Mouse (Mus musculus) forebrain, embryonic 12.5 days (tissue): ENCODE results near the gene Btf3l4. TPM values are rescaled to one million over a fixed set of nuclear protein-coding genes. Genes with fewer than 3 reads are reported as not detected.

Experiments
- ATAC-seq: fragments of 200-750 bp; cut with Nextera tagmentation; 2 replicates; pipeline ENCODE4 v1.8.0; 2017; ENCODE audit warnings: moderate TSS enrichment; ENCODE audit not compliant: low FRiP score
- H3K27ac ChIP-seq: fragments of 300-500 bp; sonication (generic); 2 replicates; pipeline ENCODE4 v1.5.1; 2016; ENCODE audit warnings: mild to moderate bottlenecking
- H3K27me3 ChIP-seq: fragments of 300-500 bp; sonication (generic); 2 replicates; pipeline ENCODE4 v1.6.1; 2016; ENCODE audit warnings: mild to moderate bottlenecking
- H3K36me3 ChIP-seq: fragments of 300-500 bp; sonication (generic); replicated peaks from 2 replicates; pipeline ENCODE4 v1.6.1; 2016; ENCODE audit warnings: mild to moderate bottlenecking
- H3K4me1 ChIP-seq: fragments of 300-500 bp; sonication (generic); 2 replicates; pipeline ENCODE4 v1.6.1; 2016
- H3K4me2 ChIP-seq: fragments of 300-500 bp; sonication (generic); 2 replicates; pipeline ENCODE4 v1.6.1; 2016; ENCODE audit warnings: mild to moderate bottlenecking, moderate library complexity
- H3K4me3 ChIP-seq: fragments of 300-500 bp; sonication (generic); replicated peaks from 2 replicates; pipeline ENCODE4 v1.5.1; 2016; ENCODE audit warnings: mild to moderate bottlenecking
- H3K9ac ChIP-seq: fragments of 300-500 bp; sonication (generic); 2 replicates; pipeline ENCODE4 v1.6.1; 2016; ENCODE audit warnings: mild to moderate bottlenecking
- H3K9me3 ChIP-seq: fragments of 300-500 bp; sonication (generic); 2 replicates; pipeline ENCODE4 v1.6.1; 2016
- WGBS: fragments of 180-500 bp; shearing (Covaris S2); methylation state at CpG from one replicate; pipeline ENCODE4 v1.1.7; 2016; 5-methylcytosine and 5-hydroxymethylcytosine counted together
- polyA plus RNA-seq: library from polyadenylated mRNA; unstranded; fragments of >200 nt; fragmentation: Nextera tagmentation; extraction: Ambion mirVana; gene quantifications from 2 replicates; pipeline ENCODE4 v1.2.1, GENCODE M21; 2016

The Btf3l4 gene
- polyA plus RNA-seq, 1 experiment from 2014 or later = 254 TPM

- Histone ChIP-seq H3K4me2 (no peak overlapping the region), H3K9ac (no peak overlapping the region), H3K27me3 (no peaks in the 10 kb centered on the region), H3K4me1 (no peaks in the 10 kb centered on the region), H3K4me3 (no peak overlapping the region), H3K9me3 (no peaks in the 10 kb centered on the region), H3K36me3 (no peaks in the 10 kb centered on the region), H3K27ac (no peak overlapping the region)
- no peak for ATAC-seq
- 84% methylated on average over 2 of the region's 2 CpGs for WGBS
Observed at GRCm38 (mm10) chr4:108803535-108803934, 29.9 kb downstream of the Btf3l4 start.

GRCm38 (mm10) chr4:108798083-108798830, 35.2 kb downstream of the Btf3l4 start:
- no peaks in the 10 kb centered on the region for H3K27me3 ChIP-seq
- H3K9ac ChIP-seq = no peak overlapping the region
- H3K4me1 ChIP-seq = no peaks in the 10 kb centered on the region
- no peak overlapping the region for H3K4me3 ChIP-seq
- no peak for ATAC-seq
- no peak overlapping the region for H3K27ac ChIP-seq
- WGBS = 61% methylated on average over 2 of the region's 2 CpGs
- H3K4me2 ChIP-seq = no peak overlapping the region
- no peaks in the 10 kb centered on the region for H3K36me3 ChIP-seq
- H3K9me3 ChIP-seq = no peaks in the 10 kb centered on the region

DNA sequence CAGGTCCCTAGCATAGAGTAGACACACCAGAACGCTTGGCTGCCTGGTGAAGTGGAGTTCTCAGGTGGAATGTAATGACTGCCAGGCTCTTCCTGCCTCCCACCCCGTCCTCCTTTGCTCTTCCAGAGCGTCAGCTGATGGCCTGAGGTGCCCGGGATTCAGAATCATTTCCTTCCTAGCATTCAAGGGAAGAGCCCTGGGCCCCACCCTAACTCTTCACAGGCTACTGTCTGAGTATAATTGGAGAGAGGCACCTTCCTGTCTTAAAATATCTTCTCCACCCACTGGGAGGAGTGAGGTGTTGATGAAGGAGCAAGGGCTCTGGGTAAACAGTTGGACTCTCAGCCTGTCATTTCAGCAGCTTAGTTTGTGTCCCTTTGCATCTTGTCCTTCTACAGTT, 36.7 kb downstream of the Btf3l4 start:
- Histone ChIP-seq H3K27ac (no peak overlapping the region), H3K9me3 (no peaks in the 10 kb centered on the region), H3K4me3 (no peak overlapping the region), H3K36me3 (no peaks in the 10 kb centered on the region), H3K9ac (no peak overlapping the region), H3K4me1 (no peaks in the 10 kb centered on the region), H3K4me2 (no peak overlapping the region), H3K27me3 (no peaks in the 10 kb centered on the region)
- WGBS = 67% methylated on average over 4 of the region's 4 CpGs
- ATAC-seq = no peak

GRCm38 (mm10) chr4:108793941-108794340, 39.5 kb downstream of the Btf3l4 start:
- 55% methylated on average over 1 of the region's 1 CpGs for WGBS
- Histone ChIP-seq H3K4me3 (no peak overlapping the region), H3K9ac (no peak overlapping the region), H3K4me2 (no peak overlapping the region), H3K4me1 (no peaks in the 10 kb centered on the region), H3K9me3 (no peaks in the 10 kb centered on the region), H3K27me3 (no peaks in the 10 kb centered on the region), H3K36me3 (no peaks in the 10 kb centered on the region), H3K27ac (no peak overlapping the region)
- ATAC-seq = no peak

DNA sequence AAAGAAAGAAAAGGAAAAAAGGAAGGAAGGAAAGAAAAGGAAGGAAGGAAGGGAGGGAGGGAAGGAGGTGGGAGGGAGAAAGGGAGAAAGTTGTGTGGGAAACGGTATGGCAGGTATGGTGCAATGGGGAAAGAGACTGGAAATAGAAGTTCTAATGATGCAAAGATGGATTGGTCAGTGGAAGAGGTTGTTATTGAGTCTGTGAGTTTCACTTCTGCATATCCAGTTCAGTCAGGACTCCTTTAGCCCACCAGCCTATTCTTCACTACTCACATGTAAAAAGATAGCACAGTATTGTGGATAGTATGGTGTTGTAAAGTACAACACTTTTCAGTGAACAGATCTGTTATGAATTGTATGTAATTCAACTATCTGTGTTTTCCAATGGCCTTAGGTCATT, 42.9 kb downstream of the Btf3l4 start:
- WGBS = 75% methylated on average over 1 of the region's 1 CpGs
- H3K4me2 ChIP-seq = no peak overlapping the region
- no peak overlapping the region for H3K9ac ChIP-seq
- no peaks in the 10 kb centered on the region for H3K9me3 ChIP-seq
- no peak for ATAC-seq
- H3K4me1 ChIP-seq = no peaks in the 10 kb centered on the region
- no peak overlapping the region for H3K4me3 ChIP-seq
- H3K27me3 ChIP-seq = no peaks in the 10 kb centered on the region
- H3K27ac ChIP-seq = no peak overlapping the region
- no peaks in the 10 kb centered on the region for H3K36me3 ChIP-seq

DNA sequence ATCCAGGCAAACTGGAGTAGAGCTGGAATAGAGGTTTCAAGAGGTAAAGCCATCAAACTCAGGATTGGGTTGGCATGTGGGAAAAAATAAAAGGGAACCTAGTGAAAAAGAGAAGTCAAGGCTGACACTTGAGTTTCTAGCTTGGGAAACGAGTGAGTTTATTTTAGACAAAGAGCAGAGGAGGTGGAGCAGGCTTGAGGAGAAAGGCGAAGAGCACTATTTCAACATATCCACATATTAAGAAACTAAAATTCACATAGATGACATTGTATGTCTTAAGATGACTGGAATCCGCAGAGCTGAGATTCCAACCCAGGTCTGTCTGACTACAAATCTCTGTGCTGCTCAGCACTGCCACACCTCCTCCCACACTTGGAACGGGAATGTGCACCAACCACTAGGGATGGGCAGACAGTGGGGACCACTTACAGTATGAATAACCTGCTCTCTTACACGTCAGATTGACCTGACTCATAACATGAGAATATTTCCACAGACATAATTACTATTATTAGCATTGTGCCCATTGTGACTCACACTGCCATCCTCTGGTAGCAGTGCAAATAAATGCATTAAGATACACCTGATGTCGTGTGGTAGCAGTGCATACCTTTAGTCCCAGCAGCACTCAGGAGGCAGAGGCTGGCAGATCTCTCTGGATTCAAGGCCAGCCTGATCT, 44.0 kb downstream of the Btf3l4 start:
- 78% methylated on average over 6 of the region's 6 CpGs for WGBS

GRCm38 (mm10) chr4:108782421-108783085, 50.9 kb downstream of the Btf3l4 start:
- WGBS = 46% methylated on average over 8 of the region's 8 CpGs
- H3K27ac ChIP-seq = no peak overlapping the region
- H3K27me3 ChIP-seq = no peaks in the 10 kb centered on the region
- no peak overlapping the region for H3K9ac ChIP-seq
- ATAC-seq = no peak
- H3K4me1 ChIP-seq = peaks cover 11% of the 10 kb centered on the region
- H3K4me3 ChIP-seq = no peak overlapping the region
- no peaks in the 10 kb centered on the region for H3K36me3 ChIP-seq
- no peaks in the 10 kb centered on the region for H3K9me3 ChIP-seq
- no peak overlapping the region for H3K4me2 ChIP-seq

More for the DNA sequence above, 44.0 kb downstream of the Btf3l4 start:
- Histone ChIP-seq H3K36me3 (no peaks in the 10 kb centered on the region), H3K4me2 (no peak overlapping the region), H3K4me3 (no peak overlapping the region), H3K9me3 (no peaks in the 10 kb centered on the region), H3K27me3 (no peaks in the 10 kb centered on the region), H3K4me1 (no peaks in the 10 kb centered on the region), H3K9ac (no peak overlapping the region), H3K27ac (no peak overlapping the region)
- ATAC-seq = no peak

DNA sequence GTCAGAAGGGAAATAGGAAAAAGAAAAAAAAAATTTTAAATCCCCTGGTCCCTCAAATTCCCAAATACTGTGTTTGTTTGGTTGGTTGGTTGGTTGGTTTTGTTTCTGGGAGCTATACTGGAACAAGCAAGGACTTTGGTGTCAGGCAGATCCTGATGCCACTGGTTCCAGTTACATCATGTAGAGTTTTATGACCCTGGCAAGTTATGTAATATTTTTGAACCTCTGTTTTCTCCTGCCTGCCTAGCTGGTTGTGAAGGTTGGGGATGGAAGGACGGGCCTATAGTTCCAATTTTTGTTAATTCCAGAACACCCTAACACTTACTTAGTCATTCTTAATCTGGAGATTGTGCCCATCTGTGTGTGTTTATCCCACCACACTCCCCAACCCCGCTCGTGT, 51.8 kb downstream of the Btf3l4 start:
- Histone ChIP-seq H3K9ac (peak overlapping the region; percentile 98; the same call in 1 of the 2 replicates), H3K4me2 (peak overlapping the region; percentile 69), H3K36me3 (no peaks in the 10 kb centered on the region), H3K27me3 (no peaks in the 10 kb centered on the region), H3K4me1 (peaks cover 11% of the 10 kb centered on the region), H3K9me3 (no peaks in the 10 kb centered on the region), H3K4me3 (no peak overlapping the region; the same call in 1 of the 2 replicates), H3K27ac (no peak overlapping the region)
- no peak for ATAC-seq
- 45% methylated on average over 3 of the region's 3 CpGs for WGBS

DNA sequence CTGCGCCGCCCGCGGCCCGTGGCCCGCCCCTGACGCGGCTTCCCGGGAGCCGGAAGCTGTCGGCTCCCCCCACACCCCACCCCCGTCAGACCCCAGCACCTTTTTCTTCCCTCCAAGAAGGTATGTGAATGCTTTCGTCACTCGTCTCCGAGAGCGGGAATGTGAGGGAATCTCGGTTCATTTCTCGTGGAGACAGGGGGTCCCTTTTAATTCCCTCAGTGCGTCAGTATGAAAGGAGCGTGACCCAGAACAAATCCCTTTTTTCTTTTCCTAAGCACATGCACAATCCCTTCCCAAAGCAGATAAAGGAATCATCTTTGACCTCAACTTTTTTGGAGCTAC, 52.6 kb downstream of the Btf3l4 start:
- Histone ChIP-seq H3K4me2 (peak overlapping the region; percentile 69), H3K4me3 (peak overlapping the region; percentile 89), H3K9me3 (no peaks in the 10 kb centered on the region), H3K36me3 (no peaks in the 10 kb centered on the region), H3K9ac (peak overlapping the region; percentile 98), H3K4me1 (peaks cover 11% of the 10 kb centered on the region), H3K27me3 (no peaks in the 10 kb centered on the region), H3K27ac (peak overlapping the region; percentile 98)
- ATAC-seq = no peak
- WGBS = under 1% methylated on average over 18 of the region's 20 CpGs

GRCm38 (mm10) chr4:108780057-108780863, 53.2 kb downstream of the Btf3l4 start, which contains the start of gene Zfyve9:
Gene Zfyve9, minus strand, starts transcription at chr4:108780798.
- Histone ChIP-seq H3K27me3 (no peaks in the 10 kb centered on the region), H3K9me3 (no peaks in the 10 kb centered on the region), H3K4me3 (peak within 1 kb of the TSS; percentile 89), H3K4me1 (peaks cover 11% of the 10 kb centered on the region), H3K4me2 (peak within 1 kb of the TSS; percentile 69), H3K36me3 (no peaks in the 10 kb centered on the region), H3K9ac (peak within 1 kb of the TSS; percentile 98), H3K27ac (peak within 1 kb of the TSS; percentile 98)
- WGBS = 0% methylated on average over 90 of the region's 111 CpGs
- ATAC-seq = peak; percentile 93

GRCm38 (mm10) chr4:108779763-108780056, 53.7 kb downstream of the Btf3l4 start:
- peaks cover 11% of the 10 kb centered on the region for H3K4me1 ChIP-seq

DNA sequence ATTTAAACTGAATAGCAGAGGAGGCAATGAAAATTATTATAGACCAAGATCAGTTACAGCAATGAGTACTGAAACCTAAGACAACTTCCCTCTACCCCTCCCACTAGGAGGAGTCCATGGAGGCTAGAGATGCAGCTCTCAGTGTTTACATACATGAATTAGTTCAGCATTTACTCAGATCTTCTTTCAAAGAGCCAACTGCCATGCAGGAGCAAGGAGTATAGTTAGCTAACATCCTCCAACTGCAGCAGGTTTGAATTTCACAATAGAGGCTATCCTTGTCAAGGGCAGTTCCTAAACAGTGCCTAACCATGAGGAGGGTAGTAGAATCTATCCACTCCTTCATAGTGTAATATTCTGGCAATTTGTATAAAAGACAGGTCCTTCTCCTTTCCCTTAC, 64.9 kb downstream of the Btf3l4 start:
- Histone ChIP-seq H3K4me3 (no peak overlapping the region), H3K9me3 (no peaks in the 10 kb centered on the region), H3K27me3 (no peaks in the 10 kb centered on the region), H3K4me1 (no peaks in the 10 kb centered on the region), H3K9ac (no peak overlapping the region), H3K36me3 (no peaks in the 10 kb centered on the region), H3K4me2 (no peak overlapping the region), H3K27ac (no peak overlapping the region)
- no peak for ATAC-seq

More at GRCm38 (mm10) chr4:108779763-108780056, 53.7 kb downstream of the Btf3l4 start:
- Histone ChIP-seq H3K36me3 (no peaks in the 10 kb centered on the region), H3K9ac (peak overlapping the region; percentile 98), H3K27ac (peak overlapping the region; percentile 98), H3K4me3 (peak overlapping the region; percentile 89), H3K4me2 (peak overlapping the region; percentile 69), H3K9me3 (no peaks in the 10 kb centered on the region), H3K27me3 (no peaks in the 10 kb centered on the region)
- 0% methylated on average over 7 of the region's 7 CpGs for WGBS
- ATAC-seq = no peak
